Mouse (Mus musculus) common myeloid progenitor, adult 5-6 weeks (primary cell): ENCODE data around the gene Runx2. TPM values are rescaled to one million over a fixed set of nuclear protein-coding genes. Genes with fewer than 3 reads are reported as not detected.

ENCODE experiments used
- total RNA-seq: library from RNA; stranded (forward); fragments of 200-1000, 187-1606 nt; gene quantifications from 2 replicates; pipeline ENCODE4 v1.2.3, GENCODE M21; 2017

Gene Runx2
- total RNA-seq, 1 experiment from 2014 or later = 27.3 TPM

Other genes with a start within 250 kb of the Runx2 start
- 15.7 and 18.0 TPM in 2 replicates for gene Supt3, start 37.6 kb downstream of the Runx2 start, total RNA-seq